Mouse (Mus musculus) embryonic fibroblast, embryonic 13.5 days (primary cell): ENCODE data around the gene Slc16a1.

ENCODE experiments used
- CTCF ChIP-seq: IDR thresholded peaks from 2 replicates; pipeline ENCODE4 v1.5.1; 2011; ENCODE audit warnings: mild to moderate bottlenecking, control low read depth, low read length, moderate library complexity, borderline replicate concordance; ENCODE audit not compliant: insufficient read depth
- POLR2A ChIP-seq: IDR thresholded peaks from 2 replicates; pipeline ENCODE4 v1.6.1; 2011; ENCODE audit warnings: low read depth, mild to moderate bottlenecking, control low read depth, low read length, moderate library complexity

DNA sequence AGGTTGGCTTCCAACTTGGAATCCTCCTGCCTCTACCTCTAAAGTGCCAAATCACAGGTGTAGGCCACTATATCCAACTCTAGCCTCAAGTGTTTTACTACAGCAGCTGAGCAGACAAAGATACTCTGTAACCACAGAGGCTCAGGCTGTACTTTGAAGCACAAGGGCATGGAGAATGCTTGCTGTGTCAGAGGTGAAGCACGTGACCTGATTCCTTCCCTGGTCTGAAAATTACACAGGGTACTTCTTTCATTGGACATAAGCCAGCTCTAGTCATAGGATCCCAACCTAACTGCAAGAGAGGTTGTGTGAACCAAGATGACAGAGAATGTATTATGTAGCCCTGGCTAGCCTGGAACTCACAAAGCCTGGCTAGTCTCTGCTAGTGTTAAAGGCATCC is 24.4 kb upstream of the Slc16a1 start:
- TF ChIP-seq CTCF (no peak), POLR2A (no peak)
